Mouse (Mus musculus) intestine, postnatal 0 days (tissue): ENCODE results near the gene Casc3. TPM values are rescaled to one million over a fixed set of nuclear protein-coding genes. Genes with fewer than 3 reads are reported as not detected.

ENCODE experiments used
- ATAC-seq: fragments of 200-750 bp; cut with Nextera tagmentation; 2 replicates; pipeline ENCODE4 v1.8.0; 2017; ENCODE audit warnings: mild to moderate bottlenecking, moderate TSS enrichment, moderate library complexity
- H3K27ac ChIP-seq: fragments of 300-500 bp; sonication (generic); 2 replicates; pipeline ENCODE4 v1.5.1; 2014; ENCODE audit warnings: mild to moderate bottlenecking, low read depth, low read length, moderate library complexity
- H3K27me3 ChIP-seq: fragments of 300-500 bp; sonication (generic); replicated peaks from 2 replicates; pipeline ENCODE4 v1.6.1; 2014; ENCODE audit warnings: low read length, mixed read lengths; ENCODE audit not compliant: control insufficient read depth, insufficient read depth
- H3K36me3 ChIP-seq: fragments of 300-500 bp; sonication (generic); 2 replicates; pipeline ENCODE4 v1.6.1; 2014; ENCODE audit warnings: mild to moderate bottlenecking, moderate library complexity; ENCODE audit not compliant: control insufficient read depth, insufficient read depth
- H3K4me1 ChIP-seq: fragments of 300-500 bp; sonication (generic); replicated peaks from 2 replicates; pipeline ENCODE4 v1.6.1; 2014; ENCODE audit warnings: antibody characterized with exemption, low read length, mixed read lengths; ENCODE audit not compliant: control insufficient read depth, insufficient read depth
- H3K4me2 ChIP-seq: fragments of 300-500 bp; sonication (generic); replicated peaks from 2 replicates; pipeline ENCODE4 v1.6.1; 2014; ENCODE audit warnings: low read depth, mild to moderate bottlenecking, moderate library complexity
- H3K4me3 ChIP-seq: fragments of 300-500 bp; sonication (generic); 2 replicates; pipeline ENCODE4 v1.5.1; 2014; ENCODE audit warnings: low read depth, low read length
- H3K9ac ChIP-seq: fragments of 300-500 bp; sonication (generic); 2 replicates; pipeline ENCODE4 v1.6.1; 2014; ENCODE audit warnings: mild to moderate bottlenecking, low read depth, low read length
- H3K9me3 ChIP-seq: fragments of 300-500 bp; sonication (generic); 2 replicates; pipeline ENCODE4 v1.6.1; 2016; ENCODE audit warnings: mixed run types; ENCODE audit not compliant: control insufficient read depth
- CTCF ChIP-seq: sonication (generic); IDR thresholded peaks from 2 replicates; pipeline ENCODE4 v1.5.1; 2016; ENCODE audit warnings: low read depth, mild to moderate bottlenecking, control low read depth, antibody characterized with exemption, moderate library complexity
- WGBS: fragments of 180-500 bp; shearing (Covaris S2); extraction: QIAGEN DNeasy Blood & Tissue Kit; methylation state at CpG from one replicate; pipeline ENCODE4 v1.1.7; 2014; 5-methylcytosine and 5-hydroxymethylcytosine counted together
- polyA plus RNA-seq: library from polyadenylated mRNA; unstranded; fragments of >200 nt; fragmentation: Nextera tagmentation; extraction: Ambion mirVana; gene quantifications from 2 replicates; pipeline ENCODE4 v1.2.1, GENCODE M21; 2015

Casc3 gene
- 10.8 and 12.4 TPM in 2 replicates for polyA plus RNA-seq

GRCm38 (mm10) chr11:98804605-98805004, at the start of gene Casc3:
Gene Casc3 (plus strand): TSS chr11:98804905.
- no peaks in the 10 kb centered on the region for H3K4me1 ChIP-seq
- no peak within 1 kb of the TSS for H3K9ac ChIP-seq
- 94% methylated on average over 5 of the region's 5 CpGs for WGBS
- no peaks in the 10 kb centered on the region for H3K27me3 ChIP-seq
- no peaks in the 10 kb centered on the region for H3K9me3 ChIP-seq
- H3K27ac ChIP-seq: no peak within 1 kb of the TSS
- H3K36me3 ChIP-seq: peaks cover 74% of the 10 kb centered on the region
- ATAC-seq: no peak
- H3K4me2 ChIP-seq: no peak within 1 kb of the TSS
- H3K4me3 ChIP-seq: no peak within 1 kb of the TSS
- no peak for TF ChIP-seq CTCF

- Histone ChIP-seq H3K9me3 (no peaks in the 10 kb centered on the region), H3K27me3 (no peaks in the 10 kb centered on the region), H3K9ac (no peak overlapping the region), H3K36me3 (peaks cover 43% of the 10 kb centered on the region), H3K4me2 (no peak overlapping the region), H3K27ac (no peak overlapping the region), H3K4me3 (no peak overlapping the region), H3K4me1 (peaks cover 28% of the 10 kb centered on the region)
- no peak for TF ChIP-seq CTCF
- WGBS: 82% methylated on average over 6 of the region's 6 CpGs
- ATAC-seq: no peak
Measured at GRCm38 (mm10) chr11:98755726-98756380, 48.9 kb upstream of the Casc3 start.

GRCm38 (mm10) chr11:98756711-98757110, 48.0 kb upstream of the Casc3 start:
- Histone ChIP-seq H3K27ac (no peak overlapping the region), H3K9me3 (no peaks in the 10 kb centered on the region), H3K27me3 (no peaks in the 10 kb centered on the region), H3K36me3 (peaks cover 48% of the 10 kb centered on the region), H3K9ac (no peak overlapping the region), H3K4me2 (no peak overlapping the region), H3K4me3 (no peak overlapping the region), H3K4me1 (peaks cover 22% of the 10 kb centered on the region; the same call in 1 of the 2 replicates)
- 77% methylated on average over 12 of the region's 12 CpGs for WGBS
- TF ChIP-seq CTCF: no peak
- ATAC-seq: no peak

GRCm38 (mm10) chr11:98761939-98762338, 42.8 kb upstream of the Casc3 start:
- no peak for TF ChIP-seq CTCF
- no peaks in the 10 kb centered on the region for H3K27me3 ChIP-seq
- 86% methylated on average over 4 of the region's 4 CpGs for WGBS
- no peak overlapping the region for H3K4me3 ChIP-seq
- no peak overlapping the region for H3K27ac ChIP-seq
- H3K4me2 ChIP-seq: no peak overlapping the region
- ATAC-seq: no peak
- H3K4me1 ChIP-seq: no peaks in the 10 kb centered on the region
- peaks cover 68% of the 10 kb centered on the region for H3K36me3 ChIP-seq
- H3K9me3 ChIP-seq: no peaks in the 10 kb centered on the region
- no peak overlapping the region for H3K9ac ChIP-seq

- Histone ChIP-seq H3K27me3 (no peaks in the 10 kb centered on the region), H3K4me3 (no peak overlapping the region), H3K4me1 (no peaks in the 10 kb centered on the region), H3K4me2 (no peak overlapping the region), H3K9ac (no peak overlapping the region), H3K9me3 (no peaks in the 10 kb centered on the region), H3K27ac (no peak overlapping the region), H3K36me3 (peaks cover 61% of the 10 kb centered on the region)
- WGBS: 59% methylated on average over 17 of the region's 17 CpGs
- ATAC-seq: peak; percentile 62
- peak; percentile 73 for TF ChIP-seq CTCF
Measured at GRCm38 (mm10) chr11:98762756-98763501, 41.8 kb upstream of the Casc3 start.

- H3K27ac ChIP-seq: no peak overlapping the region
- no peaks in the 10 kb centered on the region for H3K27me3 ChIP-seq
- peaks cover 62% of the 10 kb centered on the region for H3K36me3 ChIP-seq
- no peak overlapping the region for H3K9ac ChIP-seq
- 83% methylated on average over 8 of the region's 8 CpGs for WGBS
- ATAC-seq: 0 out of 2 replicates have a peak, but pooled peaks have one; percentile 5
- H3K4me1 ChIP-seq: 0 out of 2 replicates have a peak, but pooled peaks cover 4% of the 10 kb centered on the region
- no peak overlapping the region for H3K4me3 ChIP-seq
- H3K4me2 ChIP-seq: no peak overlapping the region
- TF ChIP-seq CTCF: no peak
- no peaks in the 10 kb centered on the region for H3K9me3 ChIP-seq
Measured at GRCm38 (mm10) chr11:98763502-98763861, 41.2 kb upstream of the Casc3 start.
